Mouse (Mus musculus) forebrain, embryonic 15.5 days (tissue): ENCODE results near the gene Selenok. TPM values are rescaled to one million over a fixed set of nuclear protein-coding genes. Genes with fewer than 3 reads are reported as not detected.

ENCODE experiments used
- ATAC-seq: fragments of 200-750 bp; cut with Nextera tagmentation; replicated peaks from 2 replicates; pipeline ENCODE4 v1.8.0; 2017; ENCODE audit warnings: mild to moderate bottlenecking, moderate TSS enrichment, moderate library complexity
- H3K27ac ChIP-seq: fragments of 300-500 bp; sonication (generic); replicated peaks from 2 replicates; pipeline ENCODE4 v1.5.1; 2015; ENCODE audit warnings: mild to moderate bottlenecking, inconsistent platforms
- H3K27me3 ChIP-seq: fragments of 300-500 bp; sonication (generic); 2 replicates; pipeline ENCODE4 v1.6.1; 2015; ENCODE audit warnings: inconsistent platforms
- H3K36me3 ChIP-seq: fragments of 300-500 bp; sonication (generic); 2 replicates; pipeline ENCODE4 v1.6.1; 2015; ENCODE audit warnings: mild to moderate bottlenecking, inconsistent platforms
- H3K4me1 ChIP-seq: fragments of 300-500 bp; sonication (generic); 2 replicates; pipeline ENCODE4 v1.6.1; 2015; ENCODE audit warnings: inconsistent platforms
- H3K4me2 ChIP-seq: fragments of 300-500 bp; sonication (generic); replicated peaks from 2 replicates; pipeline ENCODE4 v1.6.1; 2015; ENCODE audit warnings: mild to moderate bottlenecking, inconsistent platforms
- H3K4me3 ChIP-seq: fragments of 300-500 bp; sonication (generic); 2 replicates; pipeline ENCODE4 v1.5.1; 2015; ENCODE audit warnings: mild to moderate bottlenecking, inconsistent platforms
- H3K9ac ChIP-seq: fragments of 300-500 bp; sonication (generic); replicated peaks from 2 replicates; pipeline ENCODE4 v1.6.1; 2015; ENCODE audit warnings: mild to moderate bottlenecking, inconsistent platforms
- H3K9me3 ChIP-seq: fragments of 300-500 bp; sonication (generic); 2 replicates; pipeline ENCODE4 v1.6.1; 2016; ENCODE audit warnings: inconsistent platforms
- WGBS: fragments of 180-500 bp; shearing (Covaris S2); methylation state at CpG from one replicate; pipeline ENCODE4 v1.1.7; 2015; ENCODE audit warnings: mixed read lengths; 5-methylcytosine and 5-hydroxymethylcytosine counted together
- polyA plus RNA-seq: library from polyadenylated mRNA; unstranded; fragments of >200 nt; fragmentation: Nextera tagmentation; extraction: Ambion mirVana; gene quantifications from 2 replicates; pipeline ENCODE4 v1.2.1, GENCODE M21; 2015

Selenok gene
- 440 and 448 TPM in 2 replicates for polyA plus RNA-seq

- H3K36me3 ChIP-seq, result peaks cover 29% of the 10 kb centered on the region
- under 1% methylated on average over 49 of the region's 49 CpGs for WGBS
- H3K4me2 ChIP-seq, result peak within 1 kb of the TSS; percentile 65
- H3K27me3 ChIP-seq, result no peaks in the 10 kb centered on the region
- H3K4me1 ChIP-seq, result peaks cover 25% of the 10 kb centered on the region
- no peaks in the 10 kb centered on the region for H3K9me3 ChIP-seq
- ATAC-seq, result peak; percentile 100
- H3K4me3 ChIP-seq, result peak within 1 kb of the TSS; percentile 66
- peak within 1 kb of the TSS; percentile 86 for H3K9ac ChIP-seq
- peak within 1 kb of the TSS; percentile 83 for H3K27ac ChIP-seq
Measured at GRCm38 (mm10) chr14:29968075-29968821, at the start of gene Selenok. Selenok (plus strand) TSS chr14:29968308.

DNA sequence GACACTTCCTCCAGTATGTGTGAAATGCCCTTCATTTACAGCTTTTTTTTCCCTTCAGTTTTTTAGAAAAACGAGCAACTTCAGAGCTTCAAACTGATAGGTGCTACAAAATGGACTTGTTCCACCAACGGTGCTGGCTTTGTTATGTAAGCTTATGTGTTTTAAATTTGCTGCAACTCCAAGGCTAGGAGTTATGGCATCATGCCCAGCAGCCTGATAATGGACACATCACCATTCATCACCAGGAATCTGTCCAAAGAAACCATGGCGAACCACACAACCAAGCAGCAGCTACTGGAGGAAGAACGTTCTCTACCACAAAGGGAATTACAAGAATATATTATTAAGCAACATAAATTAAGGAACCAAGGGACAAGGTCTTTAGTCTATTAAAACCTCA, 39.1 kb upstream of the Selenok start:
- Histone ChIP-seq H3K9ac (no peak overlapping the region), H3K4me1 (no peaks in the 10 kb centered on the region), H3K4me2 (no peak overlapping the region), H3K27me3 (no peaks in the 10 kb centered on the region), H3K27ac (no peak overlapping the region), H3K4me3 (no peak overlapping the region), H3K36me3 (no peaks in the 10 kb centered on the region), H3K9me3 (no peaks in the 10 kb centered on the region)
- WGBS, result 45% methylated on average over 4 of the region's 4 CpGs
- ATAC-seq, result no peak

DNA sequence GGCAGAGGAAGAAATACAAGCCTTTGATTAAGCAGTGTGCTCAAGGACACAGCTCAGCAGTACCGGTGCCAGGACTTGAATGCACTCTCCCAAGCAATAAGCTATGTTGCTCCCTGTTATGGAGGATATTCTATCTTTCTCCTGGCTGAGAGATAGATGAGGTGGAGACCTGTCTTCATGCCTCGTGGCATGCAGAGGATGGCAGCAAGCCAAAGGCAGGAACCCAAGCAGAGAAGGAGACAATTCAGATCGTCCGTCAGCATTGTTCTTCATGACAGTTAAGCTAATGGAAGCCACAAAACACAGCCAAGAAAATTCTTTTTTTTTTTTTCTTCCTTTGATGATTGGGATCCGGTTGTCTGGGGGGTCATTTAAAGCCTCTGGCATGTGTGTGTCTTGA, 32.6 kb upstream of the Selenok start:
- Histone ChIP-seq H3K27me3 (no peaks in the 10 kb centered on the region), H3K4me2 (no peak overlapping the region), H3K4me1 (peaks cover 8% of the 10 kb centered on the region; the same call in 1 of the 2 replicates), H3K9ac (no peak overlapping the region), H3K27ac (no peak overlapping the region), H3K36me3 (no peaks in the 10 kb centered on the region), H3K9me3 (no peaks in the 10 kb centered on the region), H3K4me3 (no peak overlapping the region)
- WGBS, result 44% methylated on average over 5 of the region's 5 CpGs
- no peak for ATAC-seq

- Histone ChIP-seq H3K4me3 (no peak overlapping the region), H3K27ac (no peak overlapping the region), H3K36me3 (no peaks in the 10 kb centered on the region), H3K4me1 (peaks cover 8% of the 10 kb centered on the region; the same call in 1 of the 2 replicates), H3K9ac (no peak overlapping the region), H3K9me3 (no peaks in the 10 kb centered on the region), H3K4me2 (no peak overlapping the region), H3K27me3 (no peaks in the 10 kb centered on the region)
- no peak; the same call in 1 of the 2 replicates for ATAC-seq
- 77% methylated on average over 15 of the region's 15 CpGs for WGBS
Measured at GRCm38 (mm10) chr14:29937466-29937865, 30.6 kb upstream of the Selenok start.

GRCm38 (mm10) chr14:29939600-29940312, 28.4 kb upstream of the Selenok start:
- Histone ChIP-seq H3K4me3 (no peak overlapping the region), H3K9me3 (no peaks in the 10 kb centered on the region), H3K9ac (no peak overlapping the region), H3K27me3 (no peaks in the 10 kb centered on the region), H3K4me1 (peaks cover 8% of the 10 kb centered on the region; the same call in 1 of the 2 replicates), H3K4me2 (peak overlapping the region; percentile 23), H3K36me3 (no peaks in the 10 kb centered on the region), H3K27ac (no peak overlapping the region)
- WGBS, result 43% methylated on average over 20 of the region's 20 CpGs
- ATAC-seq, result no peak; the same call in 1 of the 2 replicates

- Histone ChIP-seq H3K4me1 (peaks cover 6% of the 10 kb centered on the region; the same call in 1 of the 2 replicates), H3K4me2 (peak overlapping the region; percentile 23), H3K27me3 (no peaks in the 10 kb centered on the region), H3K4me3 (no peak overlapping the region), H3K36me3 (no peaks in the 10 kb centered on the region), H3K27ac (no peak overlapping the region), H3K9ac (no peak overlapping the region; the same call in 1 of the 2 replicates), H3K9me3 (no peaks in the 10 kb centered on the region)
- 11% methylated on average over 10 of the region's 10 CpGs for WGBS
- no peak; the same call in 1 of the 2 replicates for ATAC-seq
Measured at GRCm38 (mm10) chr14:29940313-29940812, 27.7 kb upstream of the Selenok start.

- Histone ChIP-seq H3K4me3 (no peak overlapping the region), H3K9me3 (no peaks in the 10 kb centered on the region), H3K27ac (no peak overlapping the region), H3K4me2 (no peak overlapping the region), H3K27me3 (no peaks in the 10 kb centered on the region), H3K9ac (no peak overlapping the region), H3K4me1 (peaks cover 5% of the 10 kb centered on the region; the same call in 1 of the 2 replicates), H3K36me3 (no peaks in the 10 kb centered on the region)
- peak; percentile 41; the same call in 1 of the 2 replicates for ATAC-seq
- 9% methylated on average over 2 of the region's 2 CpGs for WGBS
Measured at GRCm38 (mm10) chr14:29940877-29941276, 27.2 kb upstream of the Selenok start.

GRCm38 (mm10) chr14:29946761-29947309, 21.3 kb upstream of the Selenok start:
- 74% methylated on average over 5 of the region's 5 CpGs for WGBS
- ATAC-seq, result no peak
- Histone ChIP-seq H3K9me3 (no peaks in the 10 kb centered on the region), H3K9ac (no peak overlapping the region), H3K4me1 (no peaks in the 10 kb centered on the region), H3K4me2 (no peak overlapping the region), H3K27ac (no peak overlapping the region), H3K36me3 (no peaks in the 10 kb centered on the region), H3K27me3 (no peaks in the 10 kb centered on the region), H3K4me3 (no peak overlapping the region)

GRCm38 (mm10) chr14:29950805-29951204, 17.3 kb upstream of the Selenok start:
- H3K36me3 ChIP-seq, result no peaks in the 10 kb centered on the region
- no peaks in the 10 kb centered on the region for H3K9me3 ChIP-seq
- H3K4me3 ChIP-seq, result no peak overlapping the region
- no peak for ATAC-seq
- H3K27ac ChIP-seq, result no peak overlapping the region
- no peak overlapping the region for H3K9ac ChIP-seq
- WGBS, result 89% methylated on average over 4 of the region's 4 CpGs
- H3K4me2 ChIP-seq, result no peak overlapping the region
- H3K4me1 ChIP-seq, result no peaks in the 10 kb centered on the region
- H3K27me3 ChIP-seq, result no peaks in the 10 kb centered on the region

GRCm38 (mm10) chr14:29957393-29957792, 10.7 kb upstream of the Selenok start:
- no peak overlapping the region for H3K9ac ChIP-seq
- no peaks in the 10 kb centered on the region for H3K27me3 ChIP-seq
- H3K4me3 ChIP-seq, result no peak overlapping the region
- H3K36me3 ChIP-seq, result no peaks in the 10 kb centered on the region
- no peak overlapping the region for H3K4me2 ChIP-seq
- H3K9me3 ChIP-seq, result no peaks in the 10 kb centered on the region
- H3K27ac ChIP-seq, result no peak overlapping the region
- no peak for ATAC-seq
- no peaks in the 10 kb centered on the region for H3K4me1 ChIP-seq

DNA sequence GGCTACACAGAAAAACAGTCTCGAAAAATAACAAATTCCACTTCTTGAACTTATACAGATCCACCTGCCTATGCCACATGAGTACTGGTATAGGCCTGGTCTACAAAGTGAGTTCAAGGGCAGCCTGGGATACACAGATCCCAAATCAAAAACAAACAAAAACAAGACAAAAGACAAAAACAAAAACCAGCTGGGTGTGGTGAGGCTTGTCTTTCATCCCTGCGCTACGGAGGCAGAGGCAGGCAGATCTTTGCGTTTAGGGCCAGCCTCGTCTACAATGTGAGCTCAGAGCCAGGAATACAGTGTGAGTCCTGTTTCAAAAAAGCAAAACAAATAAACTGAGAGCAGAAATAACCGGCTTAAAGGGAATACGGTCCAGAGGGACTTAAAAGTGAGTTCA, 497 bp upstream of the Selenok start:
- peaks cover 25% of the 10 kb centered on the region for H3K4me1 ChIP-seq
- H3K27ac ChIP-seq, result peak overlapping the region; percentile 83
- H3K36me3 ChIP-seq, result peaks cover 22% of the 10 kb centered on the region
- H3K9me3 ChIP-seq, result no peaks in the 10 kb centered on the region
- peak overlapping the region; percentile 66 for H3K4me3 ChIP-seq
- 68% methylated on average over 7 of the region's 7 CpGs for WGBS
- peak overlapping the region; percentile 65 for H3K4me2 ChIP-seq
- no peaks in the 10 kb centered on the region for H3K27me3 ChIP-seq
- no peak; the same call in 1 of the 2 replicates for ATAC-seq
- H3K9ac ChIP-seq, result peak overlapping the region; percentile 50

- peaks cover 25% of the 10 kb centered on the region for H3K4me1 ChIP-seq
- no peak for ATAC-seq
- no peaks in the 10 kb centered on the region for H3K9me3 ChIP-seq
- no peak overlapping the region for H3K27ac ChIP-seq
- WGBS, result 91% methylated on average over 7 of the region's 7 CpGs
- no peak overlapping the region for H3K9ac ChIP-seq
- H3K4me2 ChIP-seq, result no peak overlapping the region
- peaks cover 52% of the 10 kb centered on the region for H3K36me3 ChIP-seq
- H3K27me3 ChIP-seq, result no peaks in the 10 kb centered on the region
- H3K4me3 ChIP-seq, result no peak overlapping the region
Measured at GRCm38 (mm10) chr14:29971446-29971845, 3.3 kb downstream of the Selenok start.
